Mouse (Mus musculus) spleen, adult 2 months (tissue): ENCODE measurements around the gene Dhx33.

Experiments
- CTCF ChIP-seq: fragments of 200-500 bp; IDR thresholded peaks from 2 replicates; pipeline ENCODE4 v1.5.1; 2011; ENCODE audit warnings: mild to moderate bottlenecking, inconsistent platforms; ENCODE audit not compliant: insufficient read depth, insufficient read length, insufficient replicate concordance; ENCODE audit errors: extremely low read depth
- POLR2A ChIP-seq: fragments of 200-500 bp; IDR thresholded peaks from 2 replicates; pipeline ENCODE4 v1.6.1; 2011; ENCODE audit warnings: low read depth, low read length, inconsistent platforms

DNA sequence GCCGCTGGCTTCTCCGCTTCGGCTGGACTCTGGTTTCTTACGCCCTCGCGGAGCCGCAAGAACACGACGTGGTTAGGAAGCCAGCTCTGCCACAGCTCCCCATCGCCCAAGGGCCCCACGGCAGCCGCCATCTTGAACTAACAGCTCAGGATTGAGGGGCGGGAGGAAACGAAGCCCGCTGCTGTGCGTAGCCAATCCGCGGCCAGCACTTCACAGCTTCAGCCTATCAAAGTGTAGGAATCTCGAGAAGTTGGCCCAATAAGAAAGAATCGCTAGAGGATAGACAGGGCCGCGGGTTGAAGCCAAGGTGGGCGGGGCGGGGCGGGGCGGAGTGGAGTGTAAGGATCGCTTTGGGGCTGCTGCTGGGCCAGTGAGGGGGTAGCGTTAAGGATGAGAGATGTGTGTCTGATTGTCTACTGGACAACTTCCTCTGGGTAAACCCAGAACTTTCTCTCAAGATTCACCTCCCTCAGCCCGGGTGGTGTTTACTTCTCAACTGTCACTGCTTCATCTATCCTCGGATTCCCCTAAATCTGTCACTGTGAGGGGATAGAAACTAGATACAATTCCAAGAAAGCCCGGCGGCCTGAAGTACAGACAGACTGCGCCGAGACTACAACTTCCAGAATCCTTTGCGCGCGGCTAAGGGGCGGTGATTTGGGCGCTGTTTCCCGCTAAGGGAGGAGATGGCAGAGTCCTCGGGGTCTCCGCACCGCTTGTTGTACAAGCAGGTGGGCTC, 34.2 kb downstream of the Dhx33 start, which contains the start of the genes Nup88 and Rpain:
- TF ChIP-seq CTCF (no peak), POLR2A (peak; percentile 84)
